Mouse (Mus musculus) adrenal gland, adult 18-20 months (tissue): ENCODE measurements around the gene Nlgn2. TPM values are rescaled to one million over a fixed set of nuclear protein-coding genes. Genes with fewer than 3 reads are reported as not detected.

Source experiments
- DNase-seq, 2 experiments: peaks; one replicate each; pipeline ENCODE4 v3.0.0; 2021 to 2022; ENCODE audit warnings: low spot score in 2 of 2
- total RNA-seq, 2 experiments: library from RNA; stranded (reverse); gene quantifications; 1 replicate in 1 of 2; 2 replicates in 1 of 2; pipeline ENCODE4 v1.2.3; 2021

Gene Nlgn2
- total RNA-seq, 2 experiments from 2014 or later = 19.7 to 24.9 TPM

- no peak for DNase-seq
These were observed 4.0 kb downstream of the Nlgn2 start for GRCm38 (mm10) chr11:69833554-69833953.

GRCm38 (mm10) chr11:69828832-69829231 lies 8.8 kb downstream of the Nlgn2 start:
- DNase-seq = no peak

DNA sequence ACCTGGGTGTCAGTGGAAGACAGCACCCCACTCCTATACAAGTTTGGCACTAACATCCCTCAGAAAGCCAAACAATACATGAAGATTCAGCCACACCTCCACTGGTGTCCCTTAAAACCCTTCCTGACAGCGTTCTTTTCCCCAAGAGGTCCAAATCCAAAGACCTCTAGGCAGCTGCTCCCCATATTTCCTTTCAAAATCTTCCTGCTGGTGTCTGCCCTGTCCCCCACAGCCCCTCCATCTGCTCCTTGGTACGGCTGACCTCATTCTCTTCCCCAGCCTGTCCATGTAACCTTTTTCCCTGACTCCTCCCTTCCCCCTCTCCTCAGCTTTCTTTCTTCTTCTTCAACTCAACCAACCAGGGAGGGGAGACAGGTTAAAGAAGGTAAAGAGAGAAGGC lies 14.1 kb downstream of the Nlgn2 start:
- DNase-seq = no peak

DNA sequence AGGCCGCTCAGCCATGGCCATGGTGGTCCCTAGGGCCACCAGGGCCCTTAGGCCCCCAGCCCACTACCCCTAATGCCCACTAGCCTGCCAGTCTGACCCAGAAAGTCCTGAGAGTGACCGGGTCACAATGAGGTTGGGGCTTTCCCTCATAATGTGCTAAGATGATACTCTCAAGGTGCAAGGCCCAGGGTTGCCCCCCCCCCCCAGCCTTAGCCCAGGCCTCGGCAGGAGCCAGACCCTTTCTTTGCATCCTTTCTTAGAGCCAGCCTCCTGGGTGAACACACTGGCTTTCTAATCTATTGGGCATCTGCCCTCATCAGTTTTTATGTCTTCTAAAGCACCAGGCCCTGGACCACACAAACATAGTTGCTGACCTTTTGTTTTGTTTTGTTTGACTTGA lies 15.5 kb downstream of the Nlgn2 start, which contains the start of gene Spem1:
TSS of gene Spem1 (minus strand) at position 101 of the 400 bp plus-strand sequence.
- no peak for DNase-seq

DNA sequence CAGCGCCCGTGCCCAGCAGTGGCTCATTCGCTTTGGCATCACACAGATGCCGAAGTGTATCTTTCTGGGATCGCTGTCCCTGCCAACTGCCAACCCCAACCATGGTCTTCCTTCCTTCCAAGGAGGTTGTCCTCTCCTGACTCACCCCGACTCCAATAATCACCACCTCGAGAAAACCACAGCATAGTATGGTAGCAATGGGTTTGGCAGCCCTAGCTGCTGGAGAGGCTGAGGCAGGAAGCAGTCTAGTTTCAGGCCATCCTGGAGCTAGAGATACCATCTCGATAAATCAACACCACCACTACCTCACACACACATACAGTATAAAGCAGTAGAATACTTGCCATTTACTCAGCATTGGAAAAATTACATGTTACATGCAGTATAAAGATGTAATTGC lies 18.7 kb downstream of the Nlgn2 start:
- DNase-seq = no peak

DNA sequence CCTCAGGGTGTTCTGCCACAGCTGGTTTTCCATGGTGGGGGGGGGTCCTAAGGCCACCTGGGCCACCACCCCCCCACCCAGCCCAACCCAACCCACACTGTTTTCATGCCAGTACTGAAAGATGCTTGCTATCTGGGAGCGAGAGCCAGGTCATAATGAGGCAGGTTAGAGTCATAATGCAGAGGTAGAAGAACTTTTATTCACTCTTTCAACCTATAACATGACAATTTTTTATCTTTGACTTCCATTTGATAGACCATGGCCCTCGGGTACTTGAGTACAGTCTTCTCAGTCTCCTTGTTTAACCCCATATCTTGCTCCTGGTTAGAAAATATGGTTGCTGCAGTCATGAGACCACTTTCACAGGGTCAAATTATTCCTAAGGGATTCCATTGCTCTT lies 19.2 kb downstream of the Nlgn2 start, which contains the start of gene Spem2:
TSS of gene Spem2 (minus strand) at position 101 of the 400 bp plus-strand sequence.
- no peak for DNase-seq

GRCm38 (mm10) chr11:69816520-69816919 lies 21.1 kb downstream of the Nlgn2 start:
- no peak for DNase-seq

- DNase-seq = no peak
These were observed 22.4 kb downstream of the Nlgn2 start, which contains the start of gene Gm39566 for GRCm38 (mm10) chr11:69815155-69815554. Gm39566 (minus strand) TSS chr11:69815298.

DNA sequence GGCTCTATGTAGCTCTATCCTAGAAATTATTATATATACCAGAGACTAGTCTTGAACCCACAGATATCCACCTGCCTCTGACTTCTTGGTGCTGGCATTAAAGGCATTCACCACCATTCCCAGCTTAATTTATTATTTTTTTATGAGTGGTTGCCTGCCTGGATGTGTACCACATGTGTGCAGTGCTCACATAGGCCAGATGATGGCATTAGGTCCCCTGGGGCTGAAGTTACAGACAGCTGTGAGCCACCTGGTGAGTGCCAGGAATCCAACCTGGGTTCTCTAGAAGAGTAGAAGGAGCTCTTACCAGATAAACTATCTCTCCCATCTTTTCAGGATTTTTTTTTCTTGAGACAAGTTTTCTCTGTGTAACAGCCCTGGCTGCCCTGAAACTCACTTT lies 27.3 kb downstream of the Nlgn2 start:
- DNase-seq = no peak

GRCm38 (mm10) chr11:69807641-69808040 lies 29.9 kb downstream of the Nlgn2 start:
- no peak for DNase-seq

GRCm38 (mm10) chr11:69806378-69806777 lies 31.2 kb downstream of the Nlgn2 start:
- no peak for DNase-seq

- no peak for DNase-seq
These were observed 32.3 kb downstream of the Nlgn2 start, which contains the start of gene Tmem102 for GRCm38 (mm10) chr11:69804972-69805909. Tmem102 (minus strand) TSS chr11:69805624.

- DNase-seq = peak in 1 of 2 experiments; percentile 23
These were observed 33.0 kb downstream of the Nlgn2 start for GRCm38 (mm10) chr11:69804652-69804940.

GRCm38 (mm10) chr11:69803786-69804651 lies 33.6 kb downstream of the Nlgn2 start:
- DNase-seq = peak; percentile 78 to 82

- no peak for DNase-seq
These were observed 34.3 kb downstream of the Nlgn2 start for GRCm38 (mm10) chr11:69803328-69803727.

DNA sequence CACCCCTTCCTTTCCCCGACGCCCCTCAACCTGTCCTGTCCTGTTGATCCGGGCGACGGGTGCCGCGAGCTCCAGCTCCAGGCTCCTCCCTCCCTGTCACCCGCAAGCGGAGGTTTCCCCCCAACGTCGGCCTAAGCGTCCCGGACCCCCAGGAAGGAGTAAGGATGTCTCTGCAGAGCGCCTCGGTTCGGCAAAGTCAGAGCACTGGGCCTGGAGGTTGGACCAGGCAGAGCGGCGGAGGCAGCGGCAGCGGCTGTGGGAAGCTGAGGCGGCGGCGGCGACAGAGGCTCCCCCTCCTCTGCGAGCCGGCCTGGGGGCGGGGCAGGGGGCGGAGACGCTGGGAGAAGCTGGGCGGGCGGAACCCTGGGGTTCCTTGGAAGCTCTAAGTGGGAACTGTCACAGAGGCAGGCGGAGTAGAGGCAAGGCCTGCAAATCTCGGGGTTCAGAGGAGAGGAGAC lies 34.9 kb downstream of the Nlgn2 start:
- DNase-seq = peak; percentile 87 to 89

DNA sequence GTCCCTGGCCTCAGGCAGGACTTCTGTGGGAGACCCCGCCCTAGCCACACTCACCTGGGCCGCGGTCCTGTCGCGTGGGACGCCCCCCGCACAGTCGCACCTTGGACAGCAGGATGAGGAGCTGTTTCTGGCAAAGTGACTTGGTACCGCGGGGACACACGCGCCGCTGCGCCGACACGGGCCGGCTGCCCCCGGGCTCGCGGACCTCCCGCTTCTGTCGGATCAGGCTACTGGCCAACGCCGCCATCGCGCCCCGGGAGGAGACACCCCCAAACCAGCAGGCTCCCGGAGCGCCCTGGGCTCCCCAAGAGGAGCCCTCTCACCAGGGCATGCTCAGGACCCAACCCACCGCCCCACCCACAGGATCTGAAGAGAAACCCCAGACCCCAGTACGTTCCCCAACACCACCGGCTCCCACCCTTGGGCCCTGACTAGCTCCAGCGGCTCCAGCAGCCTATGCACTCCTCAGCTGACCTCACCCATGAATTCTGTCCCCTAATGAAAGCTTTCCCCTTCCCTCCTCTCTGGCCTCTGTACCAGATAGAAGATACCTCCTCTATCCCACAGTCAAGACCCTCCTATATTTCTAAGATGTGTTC lies 36.1 kb downstream of the Nlgn2 start, which contains the start of gene Fgf11:
TSS of gene Fgf11 (minus strand) at position 479 of the 599 bp plus-strand sequence.
- no peak for DNase-seq

DNA sequence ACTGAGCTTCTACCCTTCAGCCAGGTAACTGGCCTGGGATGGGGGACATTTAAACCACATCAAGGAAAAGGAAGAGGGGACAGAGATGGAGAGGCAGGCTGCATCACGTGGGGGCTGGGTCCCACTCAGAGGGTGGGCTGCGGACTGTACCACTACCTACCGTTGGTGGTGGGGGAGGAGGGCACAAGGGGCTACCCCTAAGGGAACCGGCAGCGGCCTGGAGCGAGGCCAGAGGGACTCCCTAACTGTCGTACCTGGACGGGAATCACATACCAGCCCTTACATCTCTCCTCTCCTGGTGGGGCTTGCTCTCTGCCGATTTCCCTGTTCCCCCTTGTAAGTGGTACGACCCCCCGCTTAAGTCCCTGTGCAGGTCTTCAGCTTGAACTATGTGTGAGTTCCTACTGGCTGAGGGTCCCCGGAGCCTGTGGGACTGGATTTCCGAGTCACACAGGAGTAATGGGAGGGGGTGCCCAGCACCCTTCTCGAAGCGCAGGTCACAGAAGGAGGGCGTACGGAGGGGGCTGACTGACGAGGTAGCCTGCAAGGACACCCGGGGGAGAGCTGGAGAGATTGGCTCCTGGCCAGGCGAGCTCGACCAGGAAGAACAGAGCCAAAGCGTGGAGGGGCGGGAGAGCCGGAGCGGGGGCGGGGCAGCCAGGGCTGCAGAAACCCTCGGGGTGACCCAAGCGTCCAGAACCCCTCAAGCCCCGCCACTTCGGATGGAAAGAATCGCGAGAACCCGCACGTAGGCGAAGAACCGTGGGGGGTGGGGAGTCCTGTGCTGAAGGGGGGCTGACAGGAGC lies 37.0 kb downstream of the Nlgn2 start:
- DNase-seq = peak in 1 of 2 experiments; percentile 65

- DNase-seq = no peak
These were observed 37.5 kb downstream of the Nlgn2 start for GRCm38 (mm10) chr11:69800138-69800391.

DNA sequence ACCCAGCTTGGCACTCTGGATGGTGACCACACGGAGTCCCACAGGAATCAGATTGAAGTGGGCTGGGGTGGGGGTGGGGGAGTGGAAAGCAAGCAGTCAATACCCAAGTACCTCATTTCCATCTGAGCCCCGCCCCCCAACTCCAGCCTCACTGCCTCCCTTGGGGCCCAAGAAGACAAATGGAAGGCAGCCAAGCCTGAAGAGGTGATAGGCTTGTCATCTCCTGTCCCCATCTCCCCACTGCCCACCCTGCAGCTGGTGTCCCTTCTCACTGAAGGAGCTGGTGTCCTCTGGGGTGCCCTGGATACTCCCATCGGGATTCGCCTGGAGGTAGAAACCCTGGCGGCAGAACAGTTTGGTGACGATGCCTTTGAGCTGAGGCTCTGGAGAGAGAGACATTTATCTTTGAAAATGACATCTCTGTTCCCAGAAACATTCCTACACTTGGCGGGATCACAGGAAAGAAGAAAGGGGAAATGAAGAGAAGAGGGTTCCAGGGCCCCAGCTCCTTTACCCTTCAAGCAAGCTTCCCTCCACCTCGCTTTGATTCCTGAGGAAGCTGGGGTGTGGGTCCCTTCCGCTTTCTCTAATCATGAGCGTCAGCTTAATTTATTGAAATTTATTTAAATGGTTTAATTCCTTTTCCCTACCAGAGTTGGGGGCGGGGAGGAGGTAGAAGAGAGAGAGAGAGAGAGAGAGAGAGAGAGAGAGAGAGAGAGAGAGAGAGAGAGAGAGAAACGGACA lies 38.0 kb downstream of the Nlgn2 start:
- no peak for DNase-seq
